Mouse (Mus musculus) G1E (cell line): ENCODE results near the gene Rcbtb2. TPM values are rescaled to one million over a fixed set of nuclear protein-coding genes. Genes with fewer than 3 reads are reported as not detected.

Experiments used
- ATAC-seq: 2 replicates; pipeline ENCODE4 v1.8.0; 2016; ENCODE audit warnings: mild to moderate bottlenecking; ENCODE audit not compliant: insufficient number of reproducible peaks, poor library complexity, low FRiP score, severe bottlenecking; ENCODE audit errors: extremely low read depth
- DNase-seq: peaks from one replicate; pipeline ENCODE4 v3.0.0; 2012; ENCODE audit warnings: low spot score
- H3K27me3 ChIP-seq: 2 replicates; pipeline ENCODE4 v1.6.1; 2012; ENCODE audit warnings: mild to moderate bottlenecking, low read length, inconsistent platforms; ENCODE audit not compliant: insufficient read depth
- H3K36me3 ChIP-seq: replicated peaks from 2 replicates; pipeline ENCODE3; 2012; ENCODE audit warnings: mild to moderate bottlenecking, inconsistent platforms
- H3K4me1 ChIP-seq: 2 replicates; pipeline ENCODE4 v1.6.1; 2012; ENCODE audit warnings: low read depth, low read length, inconsistent platforms, mixed read lengths; ENCODE audit not compliant: insufficient read depth
- H3K4me3 ChIP-seq: 2 replicates; pipeline ENCODE4 v1.5.1; 2012; ENCODE audit warnings: low read depth, mild to moderate bottlenecking, inconsistent platforms, low read length, moderate library complexity, mixed read lengths
- H3K9me3 ChIP-seq: replicated peaks from 2 replicates; pipeline ENCODE4 v1.6.1; 2012; ENCODE audit warnings: inconsistent platforms
- CTCF ChIP-seq: IDR thresholded peaks from 2 replicates; pipeline ENCODE4 v1.5.1; 2012; ENCODE audit warnings: low read depth, low read length, inconsistent platforms, mixed read lengths
- GATA1 ChIP-seq: IDR thresholded peaks from 2 replicates; pipeline ENCODE4 v1.6.1; 2012; ENCODE audit warnings: borderline replicate concordance, low read length, inconsistent platforms, mixed read lengths
- GATA2 ChIP-seq: IDR thresholded peaks from 2 replicates; pipeline ENCODE4 v1.6.1; 2012; ENCODE audit warnings: low read depth, low read length, inconsistent platforms, borderline replicate concordance
- POLR2AphosphoS5 ChIP-seq: IDR thresholded peaks from 2 replicates; pipeline ENCODE4 v1.6.1; 2012; ENCODE audit warnings: low read depth, low read length, inconsistent platforms; ENCODE audit not compliant: insufficient replicate concordance
- TAL1 ChIP-seq: conservative IDR thresholded peaks from 2 replicates; pipeline ENCODE4 v1.6.1; 2012; ENCODE audit warnings: low read depth, low read length, inconsistent platforms, mixed read lengths
- polyA plus RNA-seq: library from polyadenylated mRNA; stranded (reverse); fragments of >175 nt; gene quantifications from 2 replicates; pipeline ENCODE4 v1.2.3, GENCODE M21; 2012
- total RNA-seq, 2 experiments: library from RNA; stranded (forward) in 1 of 2; stranded (reverse) in 1 of 2; fragments of 200-1000 nt in 1 of 2; fragments of >200 nt in 1 of 2; fragmentation: Nextera tagmentation in 1 of 2; gene quantifications; 2 replicates each; pipeline ENCODE4 v1.2.3; 2014 to 2017

The Rcbtb2 gene
- total and polyA plus RNA-seq, 3 experiments, result 24.4 to 49.9 (median 34.8) TPM

GRCm38 (mm10) chr14:73234468-73235031 lies 111.7 kb downstream of the Rcbtb2 start:
- DNase-seq (no peak), ATAC-seq (no peak)
- Histone ChIP-seq H3K4me1 (peaks cover 26% of the 10 kb centered on the region), H3K27me3 (no peaks in the 10 kb centered on the region), H3K4me3 (no peak overlapping the region), H3K9me3 (no peaks in the 10 kb centered on the region), H3K36me3 (peaks cover 42% of the 10 kb centered on the region)
- TF ChIP-seq GATA2, result no peak
- TF ChIP-seq TAL1, result no peak
- no peak for TF ChIP-seq CTCF
- no peak for TF ChIP-seq GATA1

GRCm38 (mm10) chr14:73237848-73238321 lies 115.0 kb downstream of the Rcbtb2 start, which contains the start of gene Lpar6:
Gene Lpar6, plus strand, starts transcription at chr14:73237895.
- Histone ChIP-seq H3K9me3 (no peaks in the 10 kb centered on the region), H3K36me3 (peaks cover 25% of the 10 kb centered on the region), H3K4me3 (peak within 1 kb of the TSS; percentile 68), H3K4me1 (peaks cover 26% of the 10 kb centered on the region), H3K27me3 (no peaks in the 10 kb centered on the region)
- ATAC-seq (peak; percentile 32), DNase-seq (no peak)
- TF ChIP-seq GATA1 (no peak), CTCF (no peak), TAL1 (no peak), POLR2AphosphoS5 (no peak), GATA2 (no peak)

GRCm38 (mm10) chr14:73238498-73239250 lies 115.8 kb downstream of the Rcbtb2 start:
- H3K36me3 ChIP-seq, result peaks cover 27% of the 10 kb centered on the region
- H3K9me3 ChIP-seq, result no peaks in the 10 kb centered on the region
- TF ChIP-seq GATA1 (no peak), POLR2AphosphoS5 (no peak), GATA2 (no peak), TAL1 (no peak), CTCF (no peak)
- no peaks in the 10 kb centered on the region for H3K27me3 ChIP-seq
- H3K4me3 ChIP-seq, result peak overlapping the region; percentile 68
- no peak for DNase-seq
- peaks cover 26% of the 10 kb centered on the region for H3K4me1 ChIP-seq
- 0 out of 2 replicates have a peak, but pooled peaks have one; percentile 50 for ATAC-seq

- peaks cover 22% of the 10 kb centered on the region for H3K4me1 ChIP-seq
- no peaks in the 10 kb centered on the region for H3K27me3 ChIP-seq
- peaks cover 30% of the 10 kb centered on the region for H3K36me3 ChIP-seq
- ATAC-seq, result no peak; the same call in 1 of the 2 replicates
- no peak for DNase-seq
- peak overlapping the region; percentile 68 for H3K4me3 ChIP-seq
- H3K9me3 ChIP-seq, result no peaks in the 10 kb centered on the region
- TF ChIP-seq TAL1 (no peak), POLR2AphosphoS5 (no peak), GATA2 (no peak), GATA1 (no peak), CTCF (no peak)
Observed at GRCm38 (mm10) chr14:73239291-73239690, 116.5 kb downstream of the Rcbtb2 start.

GRCm38 (mm10) chr14:73239857-73240256 lies 117.0 kb downstream of the Rcbtb2 start:
- DNase-seq, result no peak
- no peak overlapping the region for H3K4me3 ChIP-seq
- no peak for ATAC-seq
- H3K9me3 ChIP-seq, result no peaks in the 10 kb centered on the region
- peaks cover 17% of the 10 kb centered on the region for H3K4me1 ChIP-seq
- H3K27me3 ChIP-seq, result no peaks in the 10 kb centered on the region
- peaks cover 30% of the 10 kb centered on the region for H3K36me3 ChIP-seq
- TF ChIP-seq POLR2AphosphoS5 (no peak), TAL1 (no peak), GATA1 (no peak), CTCF (no peak), GATA2 (no peak)

- ATAC-seq (no peak), DNase-seq (no peak)
- Histone ChIP-seq H3K27me3 (no peaks in the 10 kb centered on the region), H3K4me1 (peaks cover 3% of the 10 kb centered on the region; the same call in 1 of the 2 replicates), H3K4me3 (no peak overlapping the region), H3K9me3 (no peaks in the 10 kb centered on the region), H3K36me3 (peaks cover 51% of the 10 kb centered on the region)
- no peak for TF ChIP-seq CTCF
Observed at GRCm38 (mm10) chr14:73244061-73244597, 121.3 kb downstream of the Rcbtb2 start.
